Mouse (Mus musculus): ENCODE data around the gene Zbbx.

Zbbx gene

GRCm38 (mm10) chr3:75164838-75165496 is at the start of gene Zbbx:
Gene Zbbx (minus strand): TSS chr3:75165034.
- Histone ChIP-seq H3K36me3 (ENCODE audit: insufficient read depth, low read length) (no peaks in the 10 kb centered on the region), H3K9me3 (ENCODE audit: low read length) (no peaks in the 10 kb centered on the region), H3K4me1 (replicated peaks; ENCODE audit: low read depth, low read length) (no peaks in the 10 kb centered on the region), H3K27me3 (ENCODE audit: insufficient read depth, low read length) (0 out of 2 replicates have a peak, but pooled peaks cover 2% of the 10 kb centered on the region), H3K4me3 (replicated peaks; ENCODE audit: low read length) (peak within 1 kb of the TSS; percentile 66)
- TF ChIP-seq POU5F1 (IDR thresholded peaks at IDR 0.05; ENCODE audit: borderline replicate concordance, low read length) (no peak), CTCF (conservative IDR thresholded peaks at IDR 0.05; ENCODE audit: low read length) (peak; percentile 37), NANOG (IDR thresholded peaks at IDR 0.05; ENCODE audit: borderline replicate concordance, low read length) (no peak)

DNA sequence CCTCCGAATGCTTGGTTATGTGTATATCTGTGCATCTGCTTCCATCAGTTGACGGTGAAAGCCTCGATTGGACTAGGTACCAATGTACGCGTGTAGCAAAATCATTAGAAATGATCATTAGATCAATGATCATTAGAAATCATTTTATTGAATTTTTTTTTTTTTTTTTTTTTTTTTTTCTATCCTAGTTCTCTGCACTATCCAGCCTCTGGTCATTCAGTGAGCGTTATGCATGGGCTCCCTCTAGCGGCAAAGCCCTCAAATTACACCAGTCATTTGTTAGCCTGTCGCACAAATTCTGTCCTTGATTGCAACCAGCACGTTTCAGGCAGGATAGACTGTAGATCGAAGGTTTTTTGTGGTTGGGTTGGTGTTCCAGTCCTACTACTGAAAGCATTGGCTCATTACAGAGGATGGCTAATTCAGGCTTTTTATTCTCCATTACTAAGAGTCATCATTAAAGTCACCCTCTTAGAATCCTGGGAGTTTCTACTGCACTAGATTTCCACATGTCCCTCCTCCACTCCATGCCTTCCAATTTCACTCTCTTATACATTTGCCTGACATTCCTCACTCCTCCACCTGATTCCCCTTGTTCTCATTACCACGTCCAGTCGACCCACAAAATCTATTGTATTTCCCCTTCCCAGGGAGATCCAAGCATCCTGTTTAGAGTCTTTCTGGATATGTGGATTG is 38.1 kb upstream of the Zbbx start:
- Histone ChIP-seq H3K9me3 (ENCODE audit: low read length) (no peaks in the 10 kb centered on the region), H3K4me3 (replicated peaks; ENCODE audit: low read length) (no peak overlapping the region), H3K27me3 (ENCODE audit: insufficient read depth, low read length) (no peaks in the 10 kb centered on the region), H3K36me3 (ENCODE audit: insufficient read depth, low read length) (no peaks in the 10 kb centered on the region), H3K4me1 (replicated peaks; ENCODE audit: low read depth, low read length) (no peaks in the 10 kb centered on the region)
- no peak for TF ChIP-seq POU5F1 (IDR thresholded peaks at IDR 0.05; ENCODE audit: borderline replicate concordance, low read length)
- peak; percentile 70 for TF ChIP-seq CTCF (conservative IDR thresholded peaks at IDR 0.05; ENCODE audit: low read length)

- no peaks in the 10 kb centered on the region for H3K27me3 ChIP-seq (ENCODE audit: insufficient read depth, low read length)
- no peak overlapping the region for H3K4me3 ChIP-seq (replicated peaks; ENCODE audit: low read length)
- H3K9me3 ChIP-seq (ENCODE audit: low read length) = peaks cover 12% of the 10 kb centered on the region
- TF ChIP-seq NANOG (IDR thresholded peaks at IDR 0.05; ENCODE audit: borderline replicate concordance, low read length) (no peak), POU5F1 (IDR thresholded peaks at IDR 0.05; ENCODE audit: borderline replicate concordance, low read length) (no peak), CTCF (conservative IDR thresholded peaks at IDR 0.05; ENCODE audit: low read length) (no peak)
- no peaks in the 10 kb centered on the region for H3K36me3 ChIP-seq (ENCODE audit: insufficient read depth, low read length)
- no peaks in the 10 kb centered on the region for H3K4me1 ChIP-seq (replicated peaks; ENCODE audit: low read depth, low read length)
Measured at GRCm38 (mm10) chr3:75182606-75183005, 17.8 kb upstream of the Zbbx start.

DNA sequence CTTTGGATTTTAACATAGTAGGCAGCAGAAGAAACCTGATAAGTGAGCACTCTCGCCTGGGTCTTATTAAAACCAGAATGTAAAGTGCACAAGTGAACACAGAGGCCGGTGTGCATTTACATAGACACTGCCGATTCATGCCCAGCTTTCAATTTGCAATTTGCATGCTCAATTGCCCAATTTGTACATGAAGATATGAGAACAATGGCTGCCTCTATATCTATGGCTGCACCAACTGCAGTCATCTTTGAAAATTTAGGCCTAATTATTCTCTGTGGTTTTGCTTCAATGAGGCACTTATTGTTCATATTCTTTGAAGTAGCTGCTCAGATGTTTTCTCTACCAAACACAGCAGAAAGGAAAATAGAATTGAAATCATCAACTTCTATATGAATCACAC is 23.0 kb downstream of the Zbbx start:
- no peaks in the 10 kb centered on the region for H3K4me1 ChIP-seq (replicated peaks; ENCODE audit: low read depth, low read length)
- TF ChIP-seq NANOG (IDR thresholded peaks at IDR 0.05; ENCODE audit: borderline replicate concordance, low read length) (no peak), POU5F1 (IDR thresholded peaks at IDR 0.05; ENCODE audit: borderline replicate concordance, low read length) (no peak), CTCF (conservative IDR thresholded peaks at IDR 0.05; ENCODE audit: low read length) (no peak)
- H3K4me3 ChIP-seq (replicated peaks; ENCODE audit: low read length) = no peak overlapping the region
- H3K9me3 ChIP-seq (ENCODE audit: low read length) = no peaks in the 10 kb centered on the region
- no peaks in the 10 kb centered on the region for H3K36me3 ChIP-seq (ENCODE audit: insufficient read depth, low read length)
- H3K27me3 ChIP-seq (ENCODE audit: insufficient read depth, low read length) = no peaks in the 10 kb centered on the region

DNA sequence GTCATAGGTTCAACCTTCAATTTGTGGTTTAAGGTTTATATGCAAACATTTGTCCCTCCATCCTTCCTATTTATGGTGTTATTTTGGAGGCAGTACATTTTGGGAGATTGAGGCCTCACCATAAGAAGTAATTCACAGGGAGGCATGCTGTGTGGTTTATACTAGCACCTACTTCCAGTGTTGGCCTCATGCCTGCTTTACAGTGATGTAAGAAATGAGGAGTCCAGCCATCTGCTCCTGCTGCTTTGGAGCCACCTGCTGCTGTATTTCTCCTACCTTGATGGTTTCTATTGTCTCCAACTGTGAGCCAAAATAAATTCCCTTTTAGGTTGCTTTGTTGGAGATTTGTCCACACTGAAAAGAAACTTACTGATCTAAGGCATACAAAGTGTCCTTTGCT is 60.0 kb downstream of the Zbbx start:
- Histone ChIP-seq H3K4me1 (replicated peaks; ENCODE audit: low read depth, low read length) (no peaks in the 10 kb centered on the region), H3K4me3 (replicated peaks; ENCODE audit: low read length) (no peak overlapping the region), H3K9me3 (ENCODE audit: low read length) (no peaks in the 10 kb centered on the region), H3K36me3 (ENCODE audit: insufficient read depth, low read length) (no peaks in the 10 kb centered on the region), H3K27me3 (ENCODE audit: insufficient read depth, low read length) (no peaks in the 10 kb centered on the region)
- TF ChIP-seq CTCF (conservative IDR thresholded peaks at IDR 0.05; ENCODE audit: low read length) (no peak), NANOG (IDR thresholded peaks at IDR 0.05; ENCODE audit: borderline replicate concordance, low read length) (no peak), POU5F1 (IDR thresholded peaks at IDR 0.05; ENCODE audit: borderline replicate concordance, low read length) (no peak)

GRCm38 (mm10) chr3:75085762-75086161 is 79.1 kb downstream of the Zbbx start:
- no peaks in the 10 kb centered on the region for H3K27me3 ChIP-seq (ENCODE audit: insufficient read depth, low read length)
- no peaks in the 10 kb centered on the region for H3K36me3 ChIP-seq (ENCODE audit: insufficient read depth, low read length)
- no peak overlapping the region for H3K4me3 ChIP-seq (replicated peaks; ENCODE audit: low read length)
- no peaks in the 10 kb centered on the region for H3K4me1 ChIP-seq (replicated peaks; ENCODE audit: low read depth, low read length)
- TF ChIP-seq CTCF (conservative IDR thresholded peaks at IDR 0.05; ENCODE audit: low read length) = no peak
- TF ChIP-seq NANOG (IDR thresholded peaks at IDR 0.05; ENCODE audit: borderline replicate concordance, low read length) = no peak
- TF ChIP-seq POU5F1 (IDR thresholded peaks at IDR 0.05; ENCODE audit: borderline replicate concordance, low read length) = no peak
- H3K9me3 ChIP-seq (ENCODE audit: low read length) = peaks cover 6% of the 10 kb centered on the region; the same call in 1 of the 2 replicates

- no peak overlapping the region for H3K4me3 ChIP-seq (replicated peaks; ENCODE audit: low read length)
- no peak for TF ChIP-seq NANOG (IDR thresholded peaks at IDR 0.05; ENCODE audit: borderline replicate concordance, low read length)
- no peak for TF ChIP-seq POU5F1 (IDR thresholded peaks at IDR 0.05; ENCODE audit: borderline replicate concordance, low read length)
- TF ChIP-seq CTCF (conservative IDR thresholded peaks at IDR 0.05; ENCODE audit: low read length) = no peak
- H3K4me1 ChIP-seq (replicated peaks; ENCODE audit: low read depth, low read length) = no peaks in the 10 kb centered on the region
- no peaks in the 10 kb centered on the region for H3K9me3 ChIP-seq (ENCODE audit: low read length)
- H3K36me3 ChIP-seq (ENCODE audit: insufficient read depth, low read length) = no peaks in the 10 kb centered on the region
- H3K27me3 ChIP-seq (ENCODE audit: insufficient read depth, low read length) = no peaks in the 10 kb centered on the region
Measured at GRCm38 (mm10) chr3:75078906-75079305, 85.9 kb downstream of the Zbbx start.

- TF ChIP-seq CTCF (conservative IDR thresholded peaks at IDR 0.05; ENCODE audit: low read length) = no peak
- TF ChIP-seq POU5F1 (IDR thresholded peaks at IDR 0.05; ENCODE audit: borderline replicate concordance, low read length) = no peak
- TF ChIP-seq NANOG (IDR thresholded peaks at IDR 0.05; ENCODE audit: borderline replicate concordance, low read length) = no peak
- H3K9me3 ChIP-seq (ENCODE audit: low read length) = no peaks in the 10 kb centered on the region
- H3K36me3 ChIP-seq (ENCODE audit: insufficient read depth, low read length) = no peaks in the 10 kb centered on the region
- no peaks in the 10 kb centered on the region for H3K4me1 ChIP-seq (replicated peaks; ENCODE audit: low read depth, low read length)
- H3K4me3 ChIP-seq (replicated peaks; ENCODE audit: low read length) = no peak overlapping the region
- H3K27me3 ChIP-seq (ENCODE audit: insufficient read depth, low read length) = no peaks in the 10 kb centered on the region
Measured at GRCm38 (mm10) chr3:75009701-75010100, 155.1 kb downstream of the Zbbx start.
